Mouse (Mus musculus) layer of hippocampus, adult 2 months (tissue): ENCODE measurements around the gene Atg10. TPM values are rescaled to one million over a fixed set of nuclear protein-coding genes. Genes with fewer than 3 reads are reported as not detected.
"Not testable (repeated sequence)": the region's sequence is repeated elsewhere in the genome, so short reads cannot be mapped to it uniquely, and the experiment has no call there.

ENCODE experiments used
- DNase-seq, 2 experiments: peaks; one replicate each; pipeline ENCODE4 v3.0.0; 2022; ENCODE audit warnings: low spot score in 2 of 2
- H3K27ac ChIP-seq: fragments of 200-600 bp; 2 replicates; pipeline ENCODE4 v1.8.1; 2022
- H3K4me3 ChIP-seq: fragments of 200-600 bp; 2 replicates; pipeline ENCODE4 v1.8.1; 2022; ENCODE audit warnings: mild to moderate bottlenecking
- CTCF ChIP-seq: fragments of 200-600 bp; conservative IDR thresholded peaks from 2 replicates; pipeline ENCODE4 v1.8.1; 2022; ENCODE audit warnings: antibody characterized with exemption, mild to moderate bottlenecking, moderate library complexity
- total RNA-seq, 2 experiments: library from RNA; stranded (reverse); gene quantifications; 2 replicates each; pipeline ENCODE4 v1.2.3; 2021

Atg10 gene
- total RNA-seq, 2 experiments from 2014 or later, result 15.3 to 17.2 TPM

- Histone ChIP-seq H3K27ac (no peak overlapping the region), H3K4me3 (no peak overlapping the region)
- TF ChIP-seq CTCF, result no peak
- no peak for DNase-seq
These were observed 253.3 kb downstream of the Atg10 start for GRCm38 (mm10) chr13:90970259-90971017.

- Histone ChIP-seq H3K27ac (no peak overlapping the region), H3K4me3 (no peak overlapping the region)
- no peak for DNase-seq
- no peak for TF ChIP-seq CTCF
These were observed 254.8 kb downstream of the Atg10 start for GRCm38 (mm10) chr13:90968940-90969339.

- peak; percentile 95 for TF ChIP-seq CTCF
- 0 out of 2 replicates have a peak overlapping the region, but pooled peaks have one; percentile 40 for H3K27ac ChIP-seq
- DNase-seq, result peak; percentile 83 to 89
- no peak overlapping the region for H3K4me3 ChIP-seq
These were observed 256.3 kb downstream of the Atg10 start for GRCm38 (mm10) chr13:90967422-90967821.

- TF ChIP-seq CTCF, result no peak
- H3K27ac ChIP-seq, result no peak overlapping the region
- no peak overlapping the region for H3K4me3 ChIP-seq
- DNase-seq, result no peak
These were observed 257.8 kb downstream of the Atg10 start for GRCm38 (mm10) chr13:90965996-90966395.

GRCm38 (mm10) chr13:90964511-90964910 is 259.3 kb downstream of the Atg10 start:
- TF ChIP-seq CTCF, result no peak
- no peak overlapping the region for H3K4me3 ChIP-seq

GRCm38 (mm10) chr13:90962836-90963760 is 260.7 kb downstream of the Atg10 start:
- TF ChIP-seq CTCF, result no peak
- no peak overlapping the region for H3K27ac ChIP-seq
- H3K4me3 ChIP-seq, result no peak overlapping the region

More at GRCm38 (mm10) chr13:90964511-90964910, 259.3 kb downstream of the Atg10 start:
- DNase-seq, result no peak
- H3K27ac ChIP-seq, result no peak overlapping the region

GRCm38 (mm10) chr13:90960591-90960990 is 263.2 kb downstream of the Atg10 start:
- no peak overlapping the region for H3K27ac ChIP-seq
- TF ChIP-seq CTCF, result no peak
- H3K4me3 ChIP-seq, result no peak overlapping the region
- no peak for DNase-seq

More at GRCm38 (mm10) chr13:90962836-90963760, 260.7 kb downstream of the Atg10 start:
- DNase-seq, result no peak

GRCm38 (mm10) chr13:90958894-90959293 is 264.9 kb downstream of the Atg10 start:
- no peak overlapping the region for H3K4me3 ChIP-seq
- DNase-seq, result no peak
- TF ChIP-seq CTCF, result no peak

GRCm38 (mm10) chr13:90939600-90939999 is 284.2 kb downstream of the Atg10 start:
- Histone ChIP-seq H3K27ac (no peak overlapping the region), H3K4me3 (no peak overlapping the region)
- TF ChIP-seq CTCF, result no peak
- DNase-seq, result no peak

More at GRCm38 (mm10) chr13:90958894-90959293, 264.9 kb downstream of the Atg10 start:
- H3K27ac ChIP-seq, result no peak overlapping the region

GRCm38 (mm10) chr13:90939192-90939591 is 284.6 kb downstream of the Atg10 start:
- no peak overlapping the region for H3K4me3 ChIP-seq
- no peak for TF ChIP-seq CTCF
- DNase-seq, result no peak
- no peak overlapping the region for H3K27ac ChIP-seq

- no peak for DNase-seq
- H3K4me3 ChIP-seq, result no peak overlapping the region
- TF ChIP-seq CTCF, result no peak
- no peak overlapping the region for H3K27ac ChIP-seq
These were observed 287.9 kb downstream of the Atg10 start for GRCm38 (mm10) chr13:90935852-90936251.

- no peak overlapping the region for H3K4me3 ChIP-seq
- DNase-seq, result no peak
- TF ChIP-seq CTCF, result no peak
- H3K27ac ChIP-seq, result no peak overlapping the region
These were observed 290.5 kb downstream of the Atg10 start for GRCm38 (mm10) chr13:90933256-90933655.

GRCm38 (mm10) chr13:90929847-90930246 is 293.9 kb downstream of the Atg10 start:
- peak; percentile 79 to 82 for DNase-seq
- Histone ChIP-seq H3K27ac (peak overlapping the region; percentile 14; the same call in 1 of the 2 replicates), H3K4me3 (no peak overlapping the region)
- TF ChIP-seq CTCF, result peak; percentile 89

GRCm38 (mm10) chr13:90928266-90928665 is 295.5 kb downstream of the Atg10 start:
- H3K27ac ChIP-seq, H3K4me3 ChIP-seq, DNase-seq: not testable (repeated sequence)
